Mouse (Mus musculus) stomach, postnatal 0 days (tissue): ENCODE data around the gene Rbms3. TPM values are rescaled to one million over a fixed set of nuclear protein-coding genes. Genes with fewer than 3 reads are reported as not detected.

Experiments
- ATAC-seq: fragments of 200-750 bp; cut with Nextera tagmentation; 2 replicates; pipeline ENCODE4 v1.8.0; 2017; ENCODE audit not compliant: low FRiP score, low TSS enrichment
- DNase-seq: peaks from one replicate; pipeline ENCODE4 v3.0.0-alpha.2; 2016; ENCODE audit warnings: low spot score
- H3K27ac ChIP-seq: fragments of 300-500 bp; sonication (generic); replicated peaks from 2 replicates; pipeline ENCODE4 v1.5.1; 2014; ENCODE audit warnings: mild to moderate bottlenecking, control low read depth
- H3K27me3 ChIP-seq: fragments of 300-500 bp; sonication (generic); 2 replicates; pipeline ENCODE4 v1.6.1; 2014; ENCODE audit warnings: low read length; ENCODE audit not compliant: control insufficient read depth, insufficient read depth
- H3K36me3 ChIP-seq: fragments of 300-500 bp; sonication (generic); 2 replicates; pipeline ENCODE4 v1.6.1; 2014; ENCODE audit warnings: low read length, mixed read lengths; ENCODE audit not compliant: control insufficient read depth, insufficient read depth
- H3K4me1 ChIP-seq: fragments of 300-500 bp; sonication (generic); replicated peaks from 2 replicates; pipeline ENCODE4 v1.6.1; 2014; ENCODE audit warnings: antibody characterized with exemption; ENCODE audit not compliant: control insufficient read depth, insufficient read depth
- H3K4me2 ChIP-seq: fragments of 300-500 bp; sonication (generic); replicated peaks from 2 replicates; pipeline ENCODE4 v1.6.1; 2014; ENCODE audit warnings: low read depth, mild to moderate bottlenecking, control low read depth, moderate library complexity
- H3K4me3 ChIP-seq: fragments of 300-500 bp; sonication (generic); 2 replicates; pipeline ENCODE4 v1.5.1; 2014; ENCODE audit warnings: low read depth, low read length, control low read depth
- H3K9ac ChIP-seq: fragments of 300-500 bp; sonication (generic); 2 replicates; pipeline ENCODE4 v1.6.1; 2014; ENCODE audit warnings: mild to moderate bottlenecking, low read length, control low read depth, mixed read lengths
- H3K9me3 ChIP-seq: fragments of 300-500 bp; sonication (generic); 2 replicates; pipeline ENCODE4 v1.6.1; 2016; ENCODE audit warnings: low read length; ENCODE audit not compliant: control insufficient read depth
- CTCF ChIP-seq: IDR thresholded peaks from 2 replicates; pipeline ENCODE4 v1.5.1; 2016; ENCODE audit warnings: antibody characterized with exemption, low read depth, mild to moderate bottlenecking, moderate library complexity
- EP300 ChIP-seq: optimal IDR thresholded peaks from 2 replicates; pipeline ENCODE3; 2016; ENCODE audit warnings: antibody characterized with exemption
- WGBS: fragments of 180-500 bp; shearing (Covaris S2); extraction: QIAGEN DNeasy Blood & Tissue Kit; methylation state at CpG from one replicate; pipeline ENCODE4 v1.1.7; 2014; 5-methylcytosine and 5-hydroxymethylcytosine counted together
- polyA plus RNA-seq: library from polyadenylated mRNA; unstranded; fragments of >200 nt; fragmentation: Nextera tagmentation; extraction: Ambion mirVana; gene quantifications from 2 replicates; pipeline ENCODE4 v1.2.1, GENCODE M21; 2015

Rbms3 gene
- polyA plus RNA-seq, 1 experiment from 2014 or later: 20.9 TPM

DNA sequence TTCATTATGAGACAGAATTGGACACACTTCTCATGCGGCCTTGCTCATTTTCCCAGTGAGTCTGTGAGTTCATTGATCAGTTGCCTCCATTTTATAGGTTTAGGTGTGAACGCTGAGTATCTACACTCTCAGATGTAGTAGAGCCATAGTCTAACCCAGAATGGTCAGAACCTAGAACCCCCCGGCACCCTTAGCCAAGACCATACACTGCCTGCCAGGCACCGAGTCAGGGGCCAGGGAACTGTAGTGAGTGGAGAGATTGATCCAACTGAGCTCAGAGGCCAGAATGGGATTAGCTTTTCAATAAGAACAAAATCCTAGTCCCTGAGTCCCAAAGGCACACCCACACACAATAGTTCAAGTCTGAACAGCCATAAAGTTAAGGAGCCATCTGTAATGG, 475.1 kb downstream of the Rbms3 start:
- Histone ChIP-seq H3K27me3 (no peaks in the 10 kb centered on the region), H3K9me3 (no peaks in the 10 kb centered on the region), H3K9ac (no peak overlapping the region), H3K36me3 (no peaks in the 10 kb centered on the region), H3K27ac (no peak overlapping the region), H3K4me3 (no peak overlapping the region), H3K4me2 (no peak overlapping the region), H3K4me1 (no peaks in the 10 kb centered on the region; the same call in 1 of the 2 replicates)
- TF ChIP-seq CTCF (no peak), EP300 (no peak)
- 80% methylated on average over 4 of the region's 4 CpGs for WGBS
- ATAC-seq (no peak), DNase-seq (no peak)

DNA sequence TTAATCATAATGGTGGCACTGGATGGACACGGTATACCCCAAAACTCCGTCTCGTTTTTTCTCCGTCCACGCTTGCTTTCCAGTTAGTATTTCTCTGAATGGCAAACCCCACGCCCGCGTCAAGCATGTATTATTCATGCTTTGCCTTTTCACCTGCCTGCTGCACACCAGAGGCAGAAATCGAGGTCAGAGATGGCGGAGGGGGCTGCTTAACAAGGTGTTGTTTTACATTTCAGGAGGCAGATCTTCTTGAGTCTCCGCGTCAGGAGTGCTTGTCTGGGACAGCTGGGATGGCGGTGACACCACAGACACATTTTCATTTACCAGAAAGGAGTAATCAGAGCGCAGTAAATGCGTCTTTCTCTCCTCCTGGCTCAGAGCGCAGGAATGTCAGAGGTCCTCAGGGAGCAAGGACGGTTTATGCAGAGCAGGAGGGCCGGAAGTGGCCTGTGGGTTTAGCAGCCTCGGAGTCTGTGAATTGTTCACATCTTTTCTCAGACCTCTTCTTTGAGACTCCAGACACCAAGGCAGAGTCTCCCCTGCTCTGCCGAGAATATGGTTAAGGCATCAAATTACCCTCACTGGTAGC, 475.9 kb downstream of the Rbms3 start:
- Histone ChIP-seq H3K36me3 (no peaks in the 10 kb centered on the region), H3K27ac (no peak overlapping the region), H3K4me1 (no peaks in the 10 kb centered on the region; the same call in 1 of the 2 replicates), H3K27me3 (no peaks in the 10 kb centered on the region), H3K9ac (no peak overlapping the region), H3K4me3 (no peak overlapping the region), H3K9me3 (no peaks in the 10 kb centered on the region), H3K4me2 (no peak overlapping the region)
- TF ChIP-seq EP300: no peak
- no peak for TF ChIP-seq CTCF
- WGBS: 72% methylated on average over 20 of the region's 20 CpGs
- ATAC-seq (no peak), DNase-seq (no peak)

DNA sequence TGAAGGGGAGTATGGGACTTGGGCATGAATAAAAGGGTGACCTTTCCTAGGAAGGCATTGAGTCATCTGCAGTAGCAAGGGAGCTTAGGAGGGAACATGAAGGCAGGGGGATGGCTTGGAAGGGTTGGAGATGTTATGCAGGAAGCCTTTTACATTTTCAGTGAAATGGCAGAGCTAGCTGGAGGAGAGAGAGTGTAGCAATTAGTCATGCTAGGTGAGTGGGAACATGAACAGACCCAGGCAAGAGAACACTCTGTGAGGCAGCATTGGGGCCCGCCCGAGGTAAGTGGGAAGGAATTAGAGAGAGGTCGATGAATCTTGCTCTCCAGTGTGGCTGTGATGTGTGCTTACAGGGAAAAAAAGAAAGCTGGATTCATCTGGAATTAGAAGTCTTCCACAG, 477.8 kb downstream of the Rbms3 start:
- no peak for DNase-seq
- H3K4me2 ChIP-seq: no peak overlapping the region
- H3K27me3 ChIP-seq: no peaks in the 10 kb centered on the region
- TF ChIP-seq EP300 (no peak), CTCF (no peak)
- no peaks in the 10 kb centered on the region for H3K36me3 ChIP-seq
- 60% methylated on average over 3 of the region's 3 CpGs for WGBS
- H3K9me3 ChIP-seq: no peaks in the 10 kb centered on the region
- no peaks in the 10 kb centered on the region; the same call in 1 of the 2 replicates for H3K4me1 ChIP-seq
- no peak overlapping the region for H3K4me3 ChIP-seq
- H3K9ac ChIP-seq: no peak overlapping the region
- ATAC-seq: no peak
- 0 out of 2 replicates have a peak overlapping the region, but pooled peaks have one; percentile 49 for H3K27ac ChIP-seq

GRCm38 (mm10) chr9:117144057-117144723, 485.5 kb downstream of the Rbms3 start:
- H3K9ac ChIP-seq: no peak overlapping the region
- 0 out of 2 replicates have a peak, but pooled peaks cover 3% of the 10 kb centered on the region for H3K4me1 ChIP-seq
- peak; percentile 56; the same call in 1 of the 2 replicates for ATAC-seq
- no peaks in the 10 kb centered on the region for H3K9me3 ChIP-seq
- no peak for DNase-seq
- no peaks in the 10 kb centered on the region for H3K36me3 ChIP-seq
- no peak overlapping the region; the same call in 1 of the 2 replicates for H3K27ac ChIP-seq
- no peak overlapping the region for H3K4me2 ChIP-seq
- H3K4me3 ChIP-seq: no peak overlapping the region
- WGBS: 58% methylated on average over 7 of the region's 7 CpGs
- H3K27me3 ChIP-seq: no peaks in the 10 kb centered on the region
- TF ChIP-seq EP300: no peak
- TF ChIP-seq CTCF: no peak

DNA sequence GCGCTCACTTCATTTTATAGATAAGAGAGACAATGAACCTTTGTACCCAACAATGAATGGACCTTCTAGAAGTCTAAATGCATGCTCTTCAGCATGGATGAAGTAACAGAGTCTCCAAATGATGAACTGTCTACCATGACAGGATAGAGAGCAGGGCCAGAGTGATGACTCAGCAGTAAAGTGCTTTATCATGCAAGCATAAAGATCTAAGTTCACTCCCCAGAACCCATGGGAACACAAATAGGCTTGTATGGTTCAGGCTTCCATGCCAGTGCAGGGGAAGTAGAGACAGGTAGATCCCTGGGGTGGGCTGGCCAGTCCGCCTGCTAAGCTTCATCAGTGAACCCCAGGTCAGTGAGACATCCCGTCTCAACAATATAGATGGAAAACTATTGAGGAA, 489.7 kb downstream of the Rbms3 start:
- H3K36me3 ChIP-seq: no peaks in the 10 kb centered on the region
- 95% methylated on average over 3 of the region's 3 CpGs for WGBS
- H3K4me3 ChIP-seq: no peak overlapping the region
- H3K4me2 ChIP-seq: no peak overlapping the region
- H3K27me3 ChIP-seq: no peaks in the 10 kb centered on the region
- H3K9ac ChIP-seq: no peak overlapping the region
- no peaks in the 10 kb centered on the region for H3K9me3 ChIP-seq
- no peak for DNase-seq
- 0 out of 2 replicates have a peak, but pooled peaks cover 3% of the 10 kb centered on the region for H3K4me1 ChIP-seq
- no peak for TF ChIP-seq EP300
- TF ChIP-seq CTCF: no peak
- no peak for ATAC-seq
- H3K27ac ChIP-seq: no peak overlapping the region

GRCm38 (mm10) chr9:117136410-117136809, 493.3 kb downstream of the Rbms3 start:
- no peak for ATAC-seq
- Histone ChIP-seq H3K36me3 (no peaks in the 10 kb centered on the region), H3K27ac (no peak overlapping the region), H3K9ac (no peak overlapping the region), H3K4me3 (no peak overlapping the region), H3K4me1 (no peaks in the 10 kb centered on the region), H3K4me2 (no peak overlapping the region), H3K9me3 (no peaks in the 10 kb centered on the region), H3K27me3 (no peaks in the 10 kb centered on the region)
- no peak for TF ChIP-seq EP300
- TF ChIP-seq CTCF: no peak
- WGBS: 67% methylated on average over 5 of the region's 5 CpGs
- no peak for DNase-seq
